Mouse (Mus musculus) limb, embryonic 14.5 days (tissue): Measurements from ENCODE around the gene Gdnf. TPM values are rescaled to one million over a fixed set of nuclear protein-coding genes. Genes with fewer than 3 reads are reported as not detected.

Experiments
- ATAC-seq: fragments of 200-750 bp; cut with Nextera tagmentation; 2 replicates; pipeline ENCODE4 v1.8.0; 2017; ENCODE audit warnings: low read depth, moderate number of reproducible peaks, moderate TSS enrichment; ENCODE audit not compliant: low FRiP score
- DNase-seq: peaks from one replicate; pipeline ENCODE4 v3.0.0-alpha.2; 2015; ENCODE audit warnings: low spot score
- H3K27ac ChIP-seq: fragments of 300-500 bp; sonication (generic); replicated peaks from 2 replicates; pipeline ENCODE4 v1.5.1; 2014; ENCODE audit warnings: low read depth, mild to moderate bottlenecking, low read length, moderate library complexity, mixed read lengths
- H3K27me3 ChIP-seq: fragments of 300-500 bp; sonication (generic); 2 replicates; pipeline ENCODE4 v1.6.1; 2014; ENCODE audit warnings: low read length, mixed read lengths; ENCODE audit not compliant: control insufficient read depth, insufficient read depth
- H3K36me3 ChIP-seq: fragments of 300-500 bp; sonication (generic); 2 replicates; pipeline ENCODE4 v1.6.1; 2014; ENCODE audit warnings: mild to moderate bottlenecking, low read length, moderate library complexity, mixed read lengths; ENCODE audit not compliant: control insufficient read depth, insufficient read depth
- H3K4me1 ChIP-seq: fragments of 300-500 bp; sonication (generic); 2 replicates; pipeline ENCODE4 v1.6.1; 2014; ENCODE audit warnings: antibody characterized with exemption, low read length, mixed read lengths; ENCODE audit not compliant: control insufficient read depth, insufficient read depth
- H3K4me2 ChIP-seq: fragments of 300-500 bp; sonication (generic); replicated peaks from 2 replicates; pipeline ENCODE4 v1.6.1; 2014; ENCODE audit warnings: low read depth, mild to moderate bottlenecking, low read length, moderate library complexity; ENCODE audit not compliant: severe bottlenecking
- H3K4me3 ChIP-seq: fragments of 300-500 bp; sonication (generic); replicated peaks from 2 replicates; pipeline ENCODE4 v1.5.1; 2014; ENCODE audit warnings: low read length
- H3K9ac ChIP-seq: fragments of 300-500 bp; sonication (generic); 2 replicates; pipeline ENCODE4 v1.6.1; 2014; ENCODE audit warnings: mild to moderate bottlenecking, low read depth, low read length, moderate library complexity; ENCODE audit not compliant: severe bottlenecking
- H3K9me3 ChIP-seq: fragments of 300-500 bp; sonication (generic); 2 replicates; pipeline ENCODE4 v1.6.1; 2016; ENCODE audit warnings: low read length; ENCODE audit not compliant: control insufficient read depth
- POLR2A ChIP-seq: fragments of 200-500 bp; IDR thresholded peaks from 2 replicates; pipeline ENCODE4 v1.8.0; 2012; ENCODE audit warnings: inconsistent platforms, mild to moderate bottlenecking, moderate library complexity, borderline replicate concordance; ENCODE audit not compliant: insufficient read depth, insufficient read length; ENCODE audit errors: extremely low read depth
- WGBS: fragments of 180-500 bp; shearing (Covaris S2); extraction: QIAGEN DNeasy Blood & Tissue Kit; methylation state at CpG from one replicate; pipeline ENCODE4 v1.1.7; 2014; 5-methylcytosine and 5-hydroxymethylcytosine counted together
- polyA plus RNA-seq, 2 experiments: library from polyadenylated mRNA; depleted of rRNA in 1 of 2; stranded (reverse) in 1 of 2; unstranded in 1 of 2; fragments of >200 nt; fragmentation: Nextera tagmentation in 1 of 2; extraction: Ambion mirVana in 1 of 2; gene quantifications; 2 replicates each; pipeline versions ENCODE4 v1.2.1 to v1.2.3; 2012 to 2014

Gdnf gene
- polyA plus RNA-seq, 2 experiments = 1.4 to 2.8 TPM

- no peak for DNase-seq
- H3K9me3 ChIP-seq = no peaks in the 10 kb centered on the region
- peaks cover 20% of the 10 kb centered on the region for H3K4me1 ChIP-seq
- peak overlapping the region; percentile 50 for H3K4me2 ChIP-seq
- no peak for TF ChIP-seq POLR2A
- H3K27ac ChIP-seq = no peak overlapping the region
- no peaks in the 10 kb centered on the region for H3K36me3 ChIP-seq
- no peak overlapping the region for H3K9ac ChIP-seq
- no peak for ATAC-seq
- peaks cover 97% of the 10 kb centered on the region for H3K27me3 ChIP-seq
- H3K4me3 ChIP-seq = peak overlapping the region; percentile 31
- WGBS = 1% methylated on average over 13 of the region's 13 CpGs
Measured at GRCm38 (mm10) chr15:7814917-7815316, 4.3 kb downstream of the Gdnf start.

GRCm38 (mm10) chr15:7815521-7815944, 4.9 kb downstream of the Gdnf start:
- WGBS = 4% methylated on average over 28 of the region's 36 CpGs
- peak overlapping the region; percentile 9; the same call in 1 of the 2 replicates for H3K9ac ChIP-seq

GRCm38 (mm10) chr15:7823886-7824285, 13.2 kb downstream of the Gdnf start:
- H3K4me3 ChIP-seq = no peak overlapping the region
- H3K27ac ChIP-seq = no peak overlapping the region
- TF ChIP-seq POLR2A = no peak
- ATAC-seq = no peak
- no peaks in the 10 kb centered on the region for H3K9me3 ChIP-seq
- no peaks in the 10 kb centered on the region for H3K36me3 ChIP-seq
- peaks cover 15% of the 10 kb centered on the region for H3K27me3 ChIP-seq
- no peaks in the 10 kb centered on the region for H3K4me1 ChIP-seq
- WGBS = 63% methylated on average over 6 of the region's 6 CpGs
- H3K9ac ChIP-seq = no peak overlapping the region
- no peak for DNase-seq
- H3K4me2 ChIP-seq = no peak overlapping the region

More at GRCm38 (mm10) chr15:7815521-7815944, 4.9 kb downstream of the Gdnf start:
- Histone ChIP-seq H3K4me3 (peak overlapping the region; percentile 31), H3K9me3 (no peaks in the 10 kb centered on the region), H3K36me3 (no peaks in the 10 kb centered on the region), H3K4me2 (peak overlapping the region; percentile 50), H3K27ac (no peak overlapping the region), H3K27me3 (peaks cover 91% of the 10 kb centered on the region), H3K4me1 (peaks cover 18% of the 10 kb centered on the region)
- no peak for TF ChIP-seq POLR2A
- DNase-seq (no peak), ATAC-seq (no peak)

- no peaks in the 10 kb centered on the region for H3K4me1 ChIP-seq
- no peaks in the 10 kb centered on the region for H3K36me3 ChIP-seq
- no peak for ATAC-seq
- TF ChIP-seq POLR2A = no peak
- H3K9me3 ChIP-seq = no peaks in the 10 kb centered on the region
- WGBS = 48% methylated on average over 6 of the region's 6 CpGs
- H3K4me2 ChIP-seq = no peak overlapping the region
- DNase-seq = no peak
- no peak overlapping the region for H3K27ac ChIP-seq
- no peak overlapping the region for H3K4me3 ChIP-seq
- 0 out of 2 replicates have a peak, but pooled peaks cover 5% of the 10 kb centered on the region for H3K27me3 ChIP-seq
- H3K9ac ChIP-seq = no peak overlapping the region
Measured at GRCm38 (mm10) chr15:7825530-7825929, 14.9 kb downstream of the Gdnf start.

- Histone ChIP-seq H3K36me3 (no peaks in the 10 kb centered on the region), H3K4me2 (no peak overlapping the region), H3K27me3 (no peaks in the 10 kb centered on the region), H3K27ac (no peak overlapping the region), H3K9me3 (no peaks in the 10 kb centered on the region), H3K9ac (no peak overlapping the region), H3K4me3 (no peak overlapping the region), H3K4me1 (peaks cover 6% of the 10 kb centered on the region; the same call in 1 of the 2 replicates)
- no peak for TF ChIP-seq POLR2A
- DNase-seq = no peak
- ATAC-seq = no peak
- WGBS = 82% methylated on average over 9 of the region's 9 CpGs
Measured at GRCm38 (mm10) chr15:7835404-7835803, 24.8 kb downstream of the Gdnf start.
